Mouse (Mus musculus): Measurements from ENCODE around the gene Catsper3.

Catsper3 gene

GRCm38 (mm10) chr13:55826796-55827678 is 42.7 kb downstream of the Catsper3 start:
- no peak for DNase-seq (ENCODE audit: low spot score in 2 of 2)

GRCm38 (mm10) chr13:55827679-55828140 is 43.3 kb downstream of the Catsper3 start:
- no peak for DNase-seq (ENCODE audit: low spot score in 2 of 2)

GRCm38 (mm10) chr13:55828141-55829017 is 44.0 kb downstream of the Catsper3 start:
- DNase-seq (ENCODE audit: low spot score in 2 of 2) = no peak

- no peak for DNase-seq (ENCODE audit: low spot score in 2 of 2)
Measured at GRCm38 (mm10) chr13:55829018-55829655, 44.8 kb downstream of the Catsper3 start.

- no peak for DNase-seq (ENCODE audit: low spot score in 2 of 2)
Measured at GRCm38 (mm10) chr13:55830081-55830832, 45.9 kb downstream of the Catsper3 start.

- DNase-seq (ENCODE audit: low spot score in 2 of 2) = peak in 1 of 2 experiments; percentile 47
Measured at GRCm38 (mm10) chr13:55830833-55831721, 46.7 kb downstream of the Catsper3 start.

- no peak for DNase-seq (ENCODE audit: low spot score in 2 of 2)
Measured at GRCm38 (mm10) chr13:55831722-55832160, 47.4 kb downstream of the Catsper3 start.

GRCm38 (mm10) chr13:55832602-55833001 is 48.2 kb downstream of the Catsper3 start:
- DNase-seq (ENCODE audit: low spot score in 2 of 2) = no peak

GRCm38 (mm10) chr13:55833921-55834320 is 49.6 kb downstream of the Catsper3 start:
- DNase-seq (ENCODE audit: low spot score in 2 of 2) = no peak

GRCm38 (mm10) chr13:55834667-55835066 is 50.3 kb downstream of the Catsper3 start:
- no peak for DNase-seq (ENCODE audit: low spot score in 2 of 2)

- DNase-seq (ENCODE audit: low spot score in 2 of 2) = no peak
Measured at GRCm38 (mm10) chr13:55835548-55836097, 51.3 kb downstream of the Catsper3 start.

- DNase-seq (ENCODE audit: low spot score in 2 of 2) = no peak
Measured at GRCm38 (mm10) chr13:55836142-55836625, 51.8 kb downstream of the Catsper3 start, which contains the start of gene Pitx1. Gene Pitx1, minus strand, starts transcription at chr13:55836192.

- no peak for DNase-seq (ENCODE audit: low spot score in 2 of 2)
Measured at GRCm38 (mm10) chr13:55836786-55837780, 52.7 kb downstream of the Catsper3 start.

- DNase-seq (ENCODE audit: low spot score in 2 of 2) = no peak
Measured at GRCm38 (mm10) chr13:55840223-55840622, 55.9 kb downstream of the Catsper3 start.

- DNase-seq (ENCODE audit: low spot score in 2 of 2) = no peak
Measured at GRCm38 (mm10) chr13:55843700-55844099, 59.3 kb downstream of the Catsper3 start.

- no peak for DNase-seq (ENCODE audit: low spot score in 2 of 2)
Measured at GRCm38 (mm10) chr13:55847805-55848204, 63.4 kb downstream of the Catsper3 start.

- no peak for DNase-seq (ENCODE audit: low spot score in 2 of 2)
Measured at GRCm38 (mm10) chr13:55848604-55849190, 64.3 kb downstream of the Catsper3 start.

- no peak for DNase-seq (ENCODE audit: low spot score in 2 of 2)
Measured at GRCm38 (mm10) chr13:55850726-55851125, 66.4 kb downstream of the Catsper3 start.

All from urinary bladder, postnatal 4 days (tissue).